Mouse (Mus musculus): ENCODE measurements around the gene Eef1akmt1.

Eef1akmt1 gene

DNA sequence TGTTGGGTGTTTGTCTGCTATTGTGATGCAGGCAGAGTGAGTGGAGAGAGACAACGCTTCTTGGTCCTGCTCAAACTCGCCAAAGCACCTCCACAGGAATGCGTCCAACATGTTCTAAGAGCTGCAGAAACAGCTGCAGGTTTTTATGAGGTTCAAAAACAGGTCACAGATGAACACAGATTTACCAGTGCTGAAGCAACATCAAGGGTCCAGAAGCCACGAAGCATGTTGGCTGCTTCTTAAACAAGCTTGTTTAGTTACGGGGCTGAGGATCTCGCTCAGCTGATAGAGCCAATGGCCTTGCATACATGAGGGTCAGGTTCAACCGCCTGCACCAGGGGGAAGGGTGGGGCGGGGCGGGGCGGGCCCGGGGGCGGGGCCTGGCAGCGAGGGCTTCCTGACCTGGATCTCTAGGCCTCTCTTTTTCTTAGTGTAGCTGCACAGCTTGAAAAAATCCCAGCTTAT lies 24.8 kb downstream of the Eef1akmt1 start:
- DNase-seq (ENCODE audit: low spot score in 2 of 2), result peak in 1 of 2 experiments; percentile 31

DNA sequence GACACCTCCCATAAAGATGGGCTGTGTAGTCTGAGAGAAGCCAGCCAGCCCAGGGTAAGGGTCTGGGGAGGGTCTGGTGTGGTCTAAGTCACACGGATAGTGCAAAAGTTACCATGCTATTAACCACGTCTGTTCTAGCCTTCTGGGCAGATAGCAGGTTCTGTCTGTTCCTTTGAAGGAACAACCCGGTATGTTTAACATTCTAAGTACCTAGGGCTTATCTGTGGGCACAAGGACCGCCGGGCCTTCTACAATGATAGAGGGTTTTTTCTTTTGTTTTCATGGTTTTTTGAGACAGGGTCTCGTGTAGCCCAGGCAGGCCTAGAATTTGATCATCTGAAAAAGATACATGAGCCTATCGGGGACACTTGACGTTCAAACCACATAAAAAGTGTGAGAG lies 25.3 kb downstream of the Eef1akmt1 start:
- no peak for DNase-seq (ENCODE audit: low spot score in 2 of 2)

DNA sequence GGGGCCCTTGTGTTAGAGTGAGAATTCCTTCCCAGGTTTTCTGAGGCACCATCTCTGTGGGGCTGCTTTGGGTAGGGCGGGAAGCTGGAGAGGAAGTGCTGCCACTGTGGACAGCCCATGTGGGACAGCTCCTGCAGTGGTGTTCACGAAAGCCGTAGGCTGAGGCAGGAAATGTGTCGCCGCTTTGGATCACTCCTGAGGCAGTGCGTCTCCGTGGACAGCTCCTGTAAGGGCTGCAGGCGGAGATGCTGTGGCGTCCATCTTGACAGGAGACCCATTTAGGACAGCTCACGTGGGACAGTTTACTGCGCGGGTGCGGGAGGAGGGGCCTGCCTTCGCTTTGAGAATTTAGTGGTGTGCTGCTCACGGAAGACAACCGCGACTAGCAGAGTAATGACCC lies 25.9 kb downstream of the Eef1akmt1 start:
- DNase-seq (ENCODE audit: low spot score in 2 of 2), result peak in 1 of 2 experiments; percentile 52

DNA sequence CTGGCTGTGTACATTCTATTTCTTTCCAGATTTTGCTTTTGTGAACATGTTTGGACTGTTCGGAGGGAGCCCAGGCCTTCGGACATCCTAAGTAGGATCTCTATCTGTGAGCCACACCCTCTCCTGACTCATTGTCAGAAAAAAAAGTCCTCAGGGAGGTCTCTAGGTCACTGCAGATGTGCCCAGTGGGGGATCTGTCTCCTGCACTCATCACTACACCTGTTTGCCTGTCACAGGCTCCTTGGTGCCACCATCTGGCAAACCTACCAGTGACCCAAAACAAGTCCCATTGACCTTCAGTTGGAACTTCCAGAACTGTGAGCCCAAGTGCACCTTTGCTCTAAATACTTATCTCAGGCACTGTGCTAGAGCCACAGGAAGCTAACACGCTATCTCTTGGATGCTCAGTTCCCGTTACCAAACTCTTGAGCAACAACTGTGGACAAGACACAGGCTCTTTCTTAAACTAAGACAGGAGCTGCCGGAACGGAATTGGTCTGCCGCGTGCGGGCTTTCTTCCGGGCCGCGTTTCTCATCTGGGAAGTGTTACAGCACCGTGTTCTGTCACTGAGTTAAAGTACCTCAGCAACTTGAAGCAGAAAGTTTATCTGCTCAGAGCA lies 27.9 kb downstream of the Eef1akmt1 start:
- DNase-seq (ENCODE audit: low spot score in 2 of 2), result no peak

DNA sequence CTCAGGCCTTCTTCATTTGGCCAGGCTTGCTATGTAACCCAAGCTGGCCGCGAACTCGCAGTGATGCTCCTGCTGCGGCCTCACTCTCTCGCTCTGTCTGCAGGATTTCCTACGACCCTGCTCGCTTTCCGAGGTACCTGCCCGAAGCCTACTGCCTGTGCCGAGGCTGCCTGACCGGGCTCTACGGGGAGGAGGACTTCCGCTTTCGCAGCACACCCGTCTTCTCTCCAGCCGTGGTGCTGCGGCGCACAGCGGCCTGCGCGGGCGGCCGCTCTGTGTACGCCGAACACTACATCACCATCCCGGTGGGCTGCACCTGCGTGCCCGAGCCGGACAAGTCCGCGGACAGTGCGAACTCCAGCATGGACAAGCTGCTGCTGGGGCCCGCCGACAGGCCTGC lies 29.2 kb downstream of the Eef1akmt1 start:
- DNase-seq (ENCODE audit: low spot score in 2 of 2), result no peak

GRCm38 (mm10) chr14:57540683-57541082 lies 30.7 kb downstream of the Eef1akmt1 start:
- DNase-seq (ENCODE audit: low spot score in 2 of 2), result no peak

GRCm38 (mm10) chr14:57537261-57538015 lies 34.0 kb downstream of the Eef1akmt1 start:
- DNase-seq (ENCODE audit: low spot score in 2 of 2), result no peak

- no peak for DNase-seq (ENCODE audit: low spot score in 2 of 2)
Observed at GRCm38 (mm10) chr14:57536820-57537219, 34.6 kb downstream of the Eef1akmt1 start.

DNA sequence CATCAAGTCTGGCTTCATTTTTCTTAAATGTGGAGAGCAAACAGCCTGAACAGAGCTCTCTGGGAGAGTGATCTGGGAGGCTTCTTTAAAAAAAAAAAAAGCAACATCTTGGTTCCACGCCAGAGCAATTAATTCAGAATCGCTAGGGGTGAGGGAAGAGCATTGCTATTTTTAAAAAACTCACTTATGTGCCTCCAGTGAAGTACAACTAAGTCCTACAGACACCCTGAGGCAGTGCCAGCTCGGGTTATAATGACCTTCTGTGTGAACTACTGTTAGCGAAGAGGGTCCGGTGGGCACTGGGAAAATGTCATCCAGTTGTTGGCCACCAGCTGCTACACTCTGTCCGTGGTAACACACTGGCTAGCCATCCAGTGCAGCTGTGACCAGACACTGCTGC lies 35.8 kb downstream of the Eef1akmt1 start:
- DNase-seq (ENCODE audit: low spot score in 2 of 2), result no peak

DNA sequence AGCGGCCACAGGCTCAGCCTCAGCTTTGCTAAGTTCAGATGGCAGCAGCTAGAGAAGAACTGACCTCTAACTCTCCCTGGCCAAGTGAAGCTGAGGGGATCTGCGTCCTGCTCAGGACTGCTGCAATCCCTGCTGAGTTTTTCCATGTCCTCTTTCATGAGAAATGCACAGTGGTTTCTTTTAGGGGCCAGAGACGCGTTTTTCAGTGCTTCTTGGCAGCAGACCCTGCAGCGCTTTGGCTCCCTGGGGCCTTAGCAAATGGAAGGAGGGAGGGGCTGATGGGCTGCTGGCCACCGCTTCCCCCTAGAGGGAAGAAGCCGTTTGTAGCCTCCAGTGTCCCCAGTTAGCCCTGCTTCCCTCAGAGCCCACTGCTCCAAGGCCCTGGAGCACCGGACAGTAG lies 36.5 kb downstream of the Eef1akmt1 start:
- DNase-seq (ENCODE audit: low spot score in 2 of 2), result peak in 1 of 2 experiments; percentile 53

- no peak for DNase-seq (ENCODE audit: low spot score in 2 of 2)
Observed at GRCm38 (mm10) chr14:57534346-57534745, 37.1 kb downstream of the Eef1akmt1 start.

- no peak for DNase-seq (ENCODE audit: low spot score in 2 of 2)
Observed at GRCm38 (mm10) chr14:57533841-57534240, 37.6 kb downstream of the Eef1akmt1 start.

- DNase-seq (ENCODE audit: low spot score in 2 of 2), result peak in 1 of 2 experiments; percentile 73
Observed at GRCm38 (mm10) chr14:57533214-57533613, 38.2 kb downstream of the Eef1akmt1 start.

DNA sequence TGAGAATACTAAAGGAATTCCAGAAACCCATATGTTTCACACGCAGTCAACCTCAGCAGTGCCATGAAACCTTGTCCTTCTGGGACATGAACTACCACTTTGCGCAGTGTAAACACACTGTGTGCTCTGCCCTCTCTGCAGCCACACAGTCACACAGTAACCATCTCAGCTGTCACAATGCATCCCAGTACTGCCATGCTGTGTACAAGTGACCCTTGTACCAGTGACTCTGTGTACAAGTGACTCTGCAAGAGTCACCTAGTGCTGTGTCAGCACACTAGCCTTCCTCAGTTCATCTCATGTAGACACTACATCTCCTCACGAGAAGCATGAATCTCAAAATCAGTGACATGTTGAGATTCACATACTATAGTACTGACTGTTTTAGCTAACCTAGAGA lies 38.8 kb downstream of the Eef1akmt1 start:
- no peak for DNase-seq (ENCODE audit: low spot score in 2 of 2)

- DNase-seq (ENCODE audit: low spot score in 2 of 2), result no peak
Observed at GRCm38 (mm10) chr14:57529786-57530515, 41.5 kb downstream of the Eef1akmt1 start.

DNA sequence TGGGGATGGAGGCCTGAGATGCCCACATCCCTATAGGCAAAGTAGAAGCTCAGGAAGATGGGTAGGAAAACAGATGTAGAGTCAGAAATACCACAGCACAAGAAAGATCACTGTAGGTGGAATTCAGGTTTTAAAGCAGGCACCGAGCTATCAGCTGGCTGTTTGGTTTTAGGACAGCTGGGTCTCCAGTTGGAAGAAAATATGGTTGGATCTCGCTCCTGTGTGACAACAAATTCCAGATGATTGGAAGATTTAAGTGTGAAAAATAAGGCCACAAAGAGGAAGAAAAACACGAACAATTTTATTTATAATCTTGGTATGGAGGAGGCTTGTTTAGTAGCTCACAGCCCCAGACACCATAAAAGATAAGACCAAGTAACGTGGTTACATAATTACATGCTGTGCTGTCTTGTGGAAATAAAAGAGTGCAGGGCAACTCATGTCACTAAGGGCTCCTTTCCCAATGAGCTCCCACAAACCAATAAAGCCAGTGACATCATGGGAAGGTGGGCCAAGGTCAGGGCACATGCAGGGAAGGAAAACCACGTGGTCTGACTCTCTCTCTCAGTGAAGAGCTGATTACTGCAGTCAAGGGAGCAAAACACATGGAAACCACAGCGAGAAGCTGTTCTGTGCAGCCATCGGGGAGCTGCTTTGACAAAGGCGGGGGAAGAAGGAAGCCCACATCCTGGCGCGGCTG lies 42.2 kb downstream of the Eef1akmt1 start:
- DNase-seq (ENCODE audit: low spot score in 2 of 2), result no peak

DNA sequence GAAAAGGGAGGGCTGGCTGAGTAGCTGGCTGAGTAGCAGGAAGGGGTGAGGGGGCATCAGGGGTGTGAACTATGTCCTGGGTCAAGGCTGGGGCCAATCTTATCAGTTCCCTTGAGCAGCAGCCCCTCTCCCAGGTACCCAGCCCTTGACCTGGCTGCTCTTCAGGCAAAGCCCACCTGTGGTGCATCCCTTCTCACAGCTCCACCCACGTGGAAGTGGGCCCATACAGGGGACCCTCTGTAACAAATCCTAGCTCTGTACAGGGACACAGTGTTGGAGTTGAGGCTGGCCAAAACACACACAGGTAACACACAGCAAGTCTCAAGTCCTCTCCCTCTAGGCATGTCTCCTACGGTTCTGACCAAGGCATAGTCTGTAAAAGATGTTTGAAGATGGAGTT lies 43.8 kb downstream of the Eef1akmt1 start:
- DNase-seq (ENCODE audit: low spot score in 2 of 2), result no peak

DNA sequence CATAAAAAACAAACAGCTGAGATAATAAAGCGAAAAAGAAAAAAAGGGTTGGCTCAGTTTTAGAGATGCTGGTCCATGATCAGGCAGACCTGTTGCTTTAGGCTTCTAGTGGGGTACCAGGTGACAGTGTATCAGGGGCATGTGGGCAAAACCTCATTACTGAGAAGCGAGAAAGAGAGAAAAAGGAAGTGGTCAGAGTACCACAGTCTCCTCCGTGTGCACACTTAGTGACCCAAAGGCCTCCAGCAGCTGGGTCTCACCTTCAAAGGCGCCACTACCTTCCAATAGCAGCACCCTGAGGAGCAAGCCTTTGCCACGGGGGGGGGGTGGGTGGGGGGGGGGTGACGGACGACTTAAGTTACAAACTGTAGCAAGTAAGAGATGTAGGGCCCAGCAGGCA lies 44.3 kb downstream of the Eef1akmt1 start:
- no peak for DNase-seq (ENCODE audit: low spot score in 2 of 2)

GRCm38 (mm10) chr14:57526050-57526623 lies 45.3 kb downstream of the Eef1akmt1 start:
- DNase-seq (ENCODE audit: low spot score in 2 of 2), result no peak

GRCm38 (mm10) chr14:57525388-57526049 lies 45.9 kb downstream of the Eef1akmt1 start:
- peak; percentile 70 to 75 for DNase-seq (ENCODE audit: low spot score in 2 of 2)
